Mouse (Mus musculus) stomach, postnatal 0 days (tissue): ENCODE results near the gene Grin2a. TPM values are rescaled to one million over a fixed set of nuclear protein-coding genes. Genes with fewer than 3 reads are reported as not detected.

Experiments
- ATAC-seq: fragments of 200-750 bp; cut with Nextera tagmentation; 2 replicates; pipeline ENCODE4 v1.8.0; 2017; ENCODE audit not compliant: low FRiP score, low TSS enrichment
- DNase-seq: peaks from one replicate; pipeline ENCODE4 v3.0.0-alpha.2; 2016; ENCODE audit warnings: low spot score
- H3K27ac ChIP-seq: fragments of 300-500 bp; sonication (generic); replicated peaks from 2 replicates; pipeline ENCODE4 v1.5.1; 2014; ENCODE audit warnings: mild to moderate bottlenecking, control low read depth
- H3K27me3 ChIP-seq: fragments of 300-500 bp; sonication (generic); 2 replicates; pipeline ENCODE4 v1.6.1; 2014; ENCODE audit warnings: low read length; ENCODE audit not compliant: control insufficient read depth, insufficient read depth
- H3K36me3 ChIP-seq: fragments of 300-500 bp; sonication (generic); 2 replicates; pipeline ENCODE4 v1.6.1; 2014; ENCODE audit warnings: low read length, mixed read lengths; ENCODE audit not compliant: control insufficient read depth, insufficient read depth
- H3K4me1 ChIP-seq: fragments of 300-500 bp; sonication (generic); replicated peaks from 2 replicates; pipeline ENCODE4 v1.6.1; 2014; ENCODE audit warnings: antibody characterized with exemption; ENCODE audit not compliant: control insufficient read depth, insufficient read depth
- H3K4me2 ChIP-seq: fragments of 300-500 bp; sonication (generic); replicated peaks from 2 replicates; pipeline ENCODE4 v1.6.1; 2014; ENCODE audit warnings: low read depth, mild to moderate bottlenecking, control low read depth, moderate library complexity
- H3K4me3 ChIP-seq: fragments of 300-500 bp; sonication (generic); 2 replicates; pipeline ENCODE4 v1.5.1; 2014; ENCODE audit warnings: low read depth, low read length, control low read depth
- H3K9ac ChIP-seq: fragments of 300-500 bp; sonication (generic); 2 replicates; pipeline ENCODE4 v1.6.1; 2014; ENCODE audit warnings: mild to moderate bottlenecking, low read length, control low read depth, mixed read lengths
- H3K9me3 ChIP-seq: fragments of 300-500 bp; sonication (generic); 2 replicates; pipeline ENCODE4 v1.6.1; 2016; ENCODE audit warnings: low read length; ENCODE audit not compliant: control insufficient read depth
- CTCF ChIP-seq: IDR thresholded peaks from 2 replicates; pipeline ENCODE4 v1.5.1; 2016; ENCODE audit warnings: antibody characterized with exemption, low read depth, mild to moderate bottlenecking, moderate library complexity
- EP300 ChIP-seq: optimal IDR thresholded peaks from 2 replicates; pipeline ENCODE3; 2016; ENCODE audit warnings: antibody characterized with exemption
- WGBS: fragments of 180-500 bp; shearing (Covaris S2); extraction: QIAGEN DNeasy Blood & Tissue Kit; methylation state at CpG from one replicate; pipeline ENCODE4 v1.1.7; 2014; 5-methylcytosine and 5-hydroxymethylcytosine counted together
- polyA plus RNA-seq: library from polyadenylated mRNA; unstranded; fragments of >200 nt; fragmentation: Nextera tagmentation; extraction: Ambion mirVana; gene quantifications from 2 replicates; pipeline ENCODE4 v1.2.1, GENCODE M21; 2015

Grin2a gene
- polyA plus RNA-seq, 1 experiment from 2014 or later, result not detected

DNA sequence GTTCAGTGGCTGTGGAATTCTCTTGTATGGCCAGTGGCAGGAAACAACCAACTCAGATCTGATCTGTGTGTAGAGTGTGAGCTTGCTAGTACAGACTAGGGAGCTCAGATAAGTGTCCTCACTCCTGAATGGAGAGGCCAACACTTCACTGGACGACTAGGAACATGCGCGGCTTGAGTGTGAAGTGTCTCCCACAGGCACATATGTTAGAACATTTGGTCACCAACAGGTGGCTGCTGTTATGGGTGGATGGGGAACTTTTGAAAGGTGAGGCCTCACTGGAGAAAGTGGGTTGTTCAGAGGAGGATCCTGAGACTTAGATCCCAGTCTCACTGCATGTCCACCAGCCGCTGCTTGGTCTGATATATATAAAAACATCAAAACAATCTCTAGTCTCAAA lies 329.5 kb downstream of the Grin2a start:
- TF ChIP-seq CTCF (no peak), EP300 (no peak)

GRCm38 (mm10) chr16:9664060-9664459 lies 331.3 kb downstream of the Grin2a start:
- TF ChIP-seq EP300 (no peak), CTCF (no peak)
- no peak for ATAC-seq
- DNase-seq, result no peak
- no peaks in the 10 kb centered on the region for H3K36me3 ChIP-seq
- no peaks in the 10 kb centered on the region for H3K9me3 ChIP-seq
- H3K27me3 ChIP-seq, result no peaks in the 10 kb centered on the region
- H3K4me3 ChIP-seq, result no peak overlapping the region
- no peak overlapping the region for H3K4me2 ChIP-seq
- H3K27ac ChIP-seq, result no peak overlapping the region
- H3K9ac ChIP-seq, result no peak overlapping the region
- no peaks in the 10 kb centered on the region for H3K4me1 ChIP-seq
- 69% methylated on average over 3 of the region's 3 CpGs for WGBS

More for the DNA sequence above, 329.5 kb downstream of the Grin2a start:
- H3K4me2 ChIP-seq, result no peak overlapping the region
- no peak for ATAC-seq
- no peaks in the 10 kb centered on the region for H3K36me3 ChIP-seq
- no peaks in the 10 kb centered on the region for H3K9me3 ChIP-seq
- DNase-seq, result no peak
- no peak overlapping the region for H3K4me3 ChIP-seq
- H3K27me3 ChIP-seq, result no peaks in the 10 kb centered on the region
- H3K27ac ChIP-seq, result no peak overlapping the region
- no peaks in the 10 kb centered on the region for H3K4me1 ChIP-seq
- no peak overlapping the region for H3K9ac ChIP-seq
- 90% methylated on average over 4 of the region's 4 CpGs for WGBS

- ATAC-seq (no peak), DNase-seq (no peak)
- Histone ChIP-seq H3K4me3 (no peak overlapping the region), H3K9me3 (no peaks in the 10 kb centered on the region), H3K27ac (no peak overlapping the region), H3K36me3 (no peaks in the 10 kb centered on the region), H3K4me2 (no peak overlapping the region), H3K4me1 (no peaks in the 10 kb centered on the region), H3K9ac (no peak overlapping the region), H3K27me3 (no peaks in the 10 kb centered on the region)
- TF ChIP-seq EP300, result no peak
- TF ChIP-seq CTCF, result no peak
- 62% methylated on average over 2 of the region's 2 CpGs for WGBS
Measured at GRCm38 (mm10) chr16:9663508-9663907, 331.9 kb downstream of the Grin2a start.

GRCm38 (mm10) chr16:9625652-9626444 lies 369.5 kb downstream of the Grin2a start:
- no peak for TF ChIP-seq EP300
- no peak for TF ChIP-seq CTCF
- Histone ChIP-seq H3K36me3 (no peaks in the 10 kb centered on the region), H3K9me3 (no peaks in the 10 kb centered on the region), H3K27ac (no peak overlapping the region), H3K4me2 (no peak overlapping the region), H3K4me3 (no peak overlapping the region), H3K4me1 (no peaks in the 10 kb centered on the region), H3K27me3 (no peaks in the 10 kb centered on the region), H3K9ac (no peak overlapping the region)
- ATAC-seq, result no peak
- no peak for DNase-seq
- WGBS, result 89% methylated on average over 10 of the region's 10 CpGs

DNA sequence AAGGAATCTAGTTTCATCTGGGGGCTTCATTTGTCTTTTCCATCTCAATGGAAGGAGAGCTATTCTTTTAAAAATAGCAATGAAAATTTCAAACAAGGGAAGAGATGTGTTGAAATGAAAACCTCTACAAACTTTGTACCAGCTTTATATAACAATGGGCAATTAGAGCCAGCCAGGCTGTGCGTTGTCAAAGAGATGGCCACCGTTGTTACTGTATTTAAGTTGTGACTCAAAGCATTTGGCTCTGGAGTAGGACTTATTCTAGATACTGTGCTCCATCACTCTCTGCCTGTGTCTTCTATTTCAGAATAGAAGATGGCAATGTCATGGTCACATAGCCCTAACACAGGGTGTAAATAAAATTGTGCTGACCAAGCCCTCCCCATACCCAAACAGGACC lies 371.0 kb downstream of the Grin2a start:
- Histone ChIP-seq H3K9ac (no peak overlapping the region), H3K27ac (no peak overlapping the region)
- ATAC-seq, result no peak

GRCm38 (mm10) chr16:9618206-9618605 lies 377.2 kb downstream of the Grin2a start:
- Histone ChIP-seq H3K9ac (no peak overlapping the region), H3K4me2 (no peak overlapping the region), H3K27ac (no peak overlapping the region), H3K36me3 (no peaks in the 10 kb centered on the region), H3K27me3 (no peaks in the 10 kb centered on the region), H3K4me3 (no peak overlapping the region), H3K4me1 (no peaks in the 10 kb centered on the region), H3K9me3 (no peaks in the 10 kb centered on the region)
- WGBS, result 83% methylated on average over 2 of the region's 2 CpGs
- no peak for ATAC-seq
- TF ChIP-seq CTCF (no peak), EP300 (no peak)
- DNase-seq, result no peak

More for the DNA sequence above, 371.0 kb downstream of the Grin2a start:
- H3K36me3 ChIP-seq, result no peaks in the 10 kb centered on the region
- no peak for DNase-seq
- H3K4me3 ChIP-seq, result no peak overlapping the region
- H3K4me1 ChIP-seq, result no peaks in the 10 kb centered on the region
- no peak overlapping the region for H3K4me2 ChIP-seq
- no peaks in the 10 kb centered on the region for H3K27me3 ChIP-seq
- 86% methylated on average over 2 of the region's 2 CpGs for WGBS
- H3K9me3 ChIP-seq, result no peaks in the 10 kb centered on the region
- no peak for TF ChIP-seq EP300
- no peak for TF ChIP-seq CTCF
